Mouse (Mus musculus) layer of hippocampus, postnatal 36 days (tissue): ENCODE data around the gene Sez6l. TPM values are rescaled to one million over a fixed set of nuclear protein-coding genes. Genes with fewer than 3 reads are reported as not detected.

ENCODE experiments used
- DNase-seq, 2 experiments: peaks; one replicate each; pipeline ENCODE4 v3.0.0; 2022
- total RNA-seq, 2 experiments: library from RNA; stranded (reverse); gene quantifications; 2 replicates each; pipeline ENCODE4 v1.2.3; 2021

The Sez6l gene
- total RNA-seq, 2 experiments from 2014 or later = 224 to 226 TPM

DNA sequence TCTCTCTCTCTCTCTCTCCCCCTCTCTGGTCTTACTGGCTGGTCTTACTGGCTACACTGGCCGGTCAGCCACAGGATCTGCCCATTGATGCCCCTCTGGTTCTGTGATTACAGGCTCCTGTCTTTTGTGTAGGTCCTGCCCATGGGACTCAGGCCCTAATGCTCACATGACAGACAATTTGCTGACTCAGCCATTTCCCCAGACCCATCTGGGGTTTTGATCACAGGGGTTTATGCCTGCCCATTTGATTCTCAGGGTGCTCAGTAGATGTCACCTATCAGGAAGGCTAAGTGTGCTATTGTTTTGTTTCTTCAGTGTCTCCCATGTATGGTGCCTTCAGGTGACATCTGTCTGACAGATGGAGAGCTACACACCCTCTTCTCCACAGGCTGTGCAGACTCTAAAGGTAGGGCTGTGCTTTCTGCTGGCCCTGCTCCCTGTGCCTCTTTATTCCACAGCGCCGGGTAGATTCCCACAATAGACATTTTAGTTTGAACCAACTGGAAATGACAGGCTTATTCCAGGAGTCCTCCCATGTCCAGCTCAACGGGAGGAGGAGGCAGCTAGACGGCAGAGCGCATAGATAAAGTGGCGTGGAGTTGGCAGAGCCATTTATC, 80.1 kb downstream of the Sez6l start:
- no peak for DNase-seq

DNA sequence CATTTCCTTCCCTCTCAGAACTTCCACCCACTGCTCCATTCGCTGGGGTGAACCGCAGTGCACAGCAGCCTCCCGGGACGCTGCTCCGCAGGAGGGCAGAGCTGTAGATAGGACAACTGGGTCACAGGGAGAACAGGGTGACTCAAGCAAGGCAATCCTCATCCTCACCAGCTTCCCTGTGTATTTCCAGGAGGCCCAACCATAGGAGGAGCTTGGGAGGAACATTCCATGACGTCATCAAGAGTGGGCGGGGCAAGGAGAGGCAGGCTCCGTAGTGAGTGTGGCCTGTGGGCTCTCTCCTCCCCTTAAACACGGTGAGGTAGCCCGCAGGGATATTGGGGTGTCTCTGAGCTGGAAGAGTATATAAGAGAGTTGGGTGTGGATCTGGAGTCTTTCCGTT, 83.5 kb downstream of the Sez6l start:
- peak in 1 of 2 experiments; percentile 50 for DNase-seq

DNA sequence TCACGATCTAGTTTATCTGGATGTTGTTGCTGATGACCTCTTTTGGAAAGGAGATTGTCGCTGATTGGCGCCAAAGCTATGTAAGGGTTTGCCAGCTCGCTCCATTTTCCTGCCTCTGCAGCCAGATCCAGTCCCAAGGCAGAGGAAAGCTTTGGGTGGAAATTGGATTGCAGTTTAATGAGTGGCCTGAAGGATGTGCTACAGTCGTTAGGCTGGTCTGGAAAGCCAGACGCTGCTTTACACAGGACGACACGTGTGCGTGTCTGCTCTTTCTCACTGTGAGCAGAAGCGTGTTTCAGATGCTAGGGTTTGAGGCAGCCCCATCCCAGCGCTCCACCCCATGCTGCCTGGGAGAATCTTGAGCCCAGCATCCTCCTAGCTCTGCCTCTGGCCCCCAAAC, 85.5 kb downstream of the Sez6l start:
- DNase-seq = no peak

DNA sequence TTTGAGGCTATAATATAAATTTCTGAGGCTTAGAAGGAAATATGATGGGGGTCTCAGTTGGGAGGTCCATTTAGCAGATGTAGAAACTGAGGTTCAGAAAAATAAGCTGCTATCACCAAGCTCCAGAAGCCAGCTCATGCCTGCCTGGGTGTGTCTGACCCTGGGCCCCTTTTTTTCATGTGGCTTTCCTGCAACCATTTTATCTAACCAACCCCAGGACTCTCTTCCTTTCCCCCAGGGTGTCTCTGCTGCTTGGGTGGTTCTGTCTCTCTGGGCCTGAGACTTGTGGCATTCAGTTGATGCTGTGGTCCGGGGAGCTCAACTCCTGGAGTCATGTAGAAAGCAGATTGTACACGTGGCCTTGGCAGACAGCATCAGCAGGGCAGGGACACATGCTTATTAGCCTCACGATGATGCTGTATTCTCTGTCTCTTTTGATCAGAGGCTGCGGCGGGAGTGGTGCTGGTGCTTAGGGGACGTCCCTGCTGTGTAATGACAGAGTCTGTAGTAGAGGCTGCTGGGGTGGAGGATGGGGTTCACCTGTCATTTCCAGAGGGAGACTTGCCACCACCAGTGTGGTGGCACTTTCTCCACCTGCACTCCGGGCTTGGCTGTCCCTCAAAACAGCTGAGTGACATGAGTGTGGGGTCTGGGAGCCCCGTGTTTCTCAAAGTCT, 88.7 kb downstream of the Sez6l start:
- DNase-seq = no peak

DNA sequence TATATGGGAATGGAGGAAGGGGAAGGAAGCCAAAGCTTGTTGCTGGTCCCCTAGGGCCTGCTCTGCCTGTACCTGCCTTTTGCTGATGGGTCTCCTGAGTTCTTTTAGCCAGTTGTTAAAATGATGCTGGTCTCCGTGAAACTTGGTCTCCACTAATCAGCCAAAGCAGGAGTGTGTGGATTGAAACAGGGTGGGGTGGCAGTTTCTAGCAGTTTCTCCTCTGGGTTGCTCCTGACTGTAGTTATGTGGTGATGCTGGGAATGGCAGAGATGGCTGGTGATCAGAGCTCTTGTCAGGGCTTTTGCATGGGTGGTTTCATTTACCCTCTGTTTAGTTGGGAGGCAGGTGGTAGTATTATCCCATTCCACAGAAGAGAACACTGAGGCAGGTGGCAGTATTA, 89.5 kb downstream of the Sez6l start:
- no peak for DNase-seq

DNA sequence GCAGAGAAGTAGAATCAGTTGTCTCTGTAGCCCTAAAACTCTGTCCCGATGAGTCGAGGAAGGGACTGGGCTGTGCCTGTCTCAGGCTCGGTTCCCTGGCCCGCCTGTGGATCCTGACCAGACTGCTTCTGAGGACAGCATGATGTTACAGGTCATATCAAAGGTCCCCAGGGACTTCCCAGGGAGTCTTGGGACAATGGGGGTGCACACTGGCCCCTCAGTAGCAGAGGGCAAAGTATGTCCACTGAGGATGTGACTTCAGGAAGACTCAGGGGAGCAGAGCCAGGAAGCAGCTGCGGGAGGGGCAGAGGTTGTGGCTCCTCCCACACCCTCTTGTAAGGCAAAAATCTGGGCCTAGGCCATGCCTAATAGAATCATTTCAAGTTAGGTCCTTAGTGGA, 90.6 kb downstream of the Sez6l start:
- DNase-seq = no peak

DNA sequence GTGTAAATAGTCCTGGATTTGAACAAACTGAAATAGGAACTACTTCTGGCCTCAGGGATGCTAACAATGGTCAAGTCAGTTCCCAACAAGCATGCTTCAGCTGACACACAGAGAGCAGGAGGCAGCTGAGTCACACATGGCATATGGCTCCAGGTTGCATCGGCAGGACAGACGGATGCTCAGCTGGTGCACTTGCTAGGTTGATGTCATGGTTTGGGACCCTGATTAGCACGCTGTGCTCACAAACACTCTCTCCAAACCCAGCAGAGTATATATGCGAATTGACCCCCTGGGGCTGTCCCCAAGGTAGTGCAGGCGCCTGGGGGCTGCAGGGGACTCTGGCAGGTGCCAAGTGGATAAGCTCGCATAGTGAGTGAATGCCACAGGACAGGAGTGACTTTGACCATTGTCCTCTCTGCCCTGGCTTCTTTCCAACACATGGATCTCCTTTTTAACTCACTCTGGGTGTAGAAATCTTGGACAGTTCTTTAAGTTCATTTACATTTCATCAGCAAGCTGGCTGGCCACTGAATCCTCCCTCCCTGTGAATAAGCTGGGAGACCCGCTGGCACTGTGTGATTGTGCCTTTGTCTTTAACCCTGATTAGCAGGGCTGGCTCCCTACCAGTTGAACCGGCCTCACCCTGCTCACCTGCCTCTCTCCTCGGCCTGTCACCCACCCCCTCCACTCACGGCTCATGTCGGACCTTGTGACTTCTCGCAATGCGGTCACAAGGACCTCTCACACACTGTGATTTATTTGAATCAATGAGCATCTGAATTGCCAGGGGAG, 91.9 kb downstream of the Sez6l start:
- DNase-seq = peak in 1 of 2 experiments; percentile 47

DNA sequence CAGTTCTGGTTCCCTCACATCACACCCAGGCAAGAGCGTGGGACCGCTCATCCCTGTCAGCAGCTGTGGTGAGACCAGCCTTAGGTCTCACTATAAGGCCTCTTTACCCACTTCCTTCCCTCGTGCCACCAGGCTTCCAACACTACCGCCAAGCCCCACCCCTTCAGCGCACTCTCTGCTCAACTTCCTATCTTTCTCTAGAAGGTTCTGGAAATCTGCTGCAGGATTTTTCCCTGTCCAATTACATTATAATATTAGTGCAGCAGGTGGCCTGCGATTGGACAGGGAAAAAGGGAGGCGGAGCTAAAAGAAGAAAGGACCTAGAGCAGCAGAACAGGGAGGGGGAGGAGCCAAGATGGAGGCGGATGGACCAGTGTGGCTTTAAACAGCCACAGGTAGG, 94.0 kb downstream of the Sez6l start:
- DNase-seq = no peak

DNA sequence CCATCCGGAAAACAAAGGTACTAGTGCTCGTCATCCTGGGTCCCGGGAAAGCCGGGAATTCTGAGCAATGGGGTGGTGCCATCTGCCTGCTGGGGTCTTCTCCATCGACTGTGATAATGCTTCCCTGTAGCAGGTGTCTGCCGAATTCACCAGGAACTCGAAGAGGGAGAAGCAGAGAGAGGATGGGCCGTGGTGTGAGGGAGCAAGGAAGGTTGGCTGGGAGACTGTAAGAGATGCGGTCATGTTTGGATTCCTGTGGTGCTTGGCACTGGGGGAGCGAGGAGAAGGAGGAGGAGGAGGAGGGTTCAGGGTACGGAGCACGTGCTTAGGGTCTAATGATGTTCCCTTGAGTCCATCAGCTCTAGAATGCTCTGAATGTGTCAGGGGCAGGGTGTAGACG, 94.4 kb downstream of the Sez6l start:
- no peak for DNase-seq

DNA sequence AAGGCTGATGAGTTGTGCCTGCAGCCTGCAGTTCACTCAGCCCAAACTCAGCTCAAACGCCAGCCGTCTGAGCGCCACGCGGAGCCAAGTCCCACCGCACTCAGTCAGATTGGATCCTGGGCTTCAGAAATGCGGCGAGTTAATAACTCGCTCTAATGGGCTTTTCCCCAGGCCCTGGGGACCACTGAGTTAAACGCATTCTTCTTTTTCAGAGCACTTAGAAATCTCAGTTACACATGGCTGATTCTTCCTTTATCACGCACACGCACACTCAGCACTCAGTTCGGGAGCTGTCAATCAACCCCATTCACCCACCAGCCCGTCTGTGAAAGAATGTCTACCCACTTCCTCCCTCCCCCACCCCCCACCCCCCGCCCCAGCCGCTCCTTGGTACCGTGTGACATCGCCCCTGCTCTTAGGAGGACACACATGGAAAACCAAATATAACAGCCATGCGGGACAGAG, 95.0 kb downstream of the Sez6l start:
- DNase-seq = no peak

DNA sequence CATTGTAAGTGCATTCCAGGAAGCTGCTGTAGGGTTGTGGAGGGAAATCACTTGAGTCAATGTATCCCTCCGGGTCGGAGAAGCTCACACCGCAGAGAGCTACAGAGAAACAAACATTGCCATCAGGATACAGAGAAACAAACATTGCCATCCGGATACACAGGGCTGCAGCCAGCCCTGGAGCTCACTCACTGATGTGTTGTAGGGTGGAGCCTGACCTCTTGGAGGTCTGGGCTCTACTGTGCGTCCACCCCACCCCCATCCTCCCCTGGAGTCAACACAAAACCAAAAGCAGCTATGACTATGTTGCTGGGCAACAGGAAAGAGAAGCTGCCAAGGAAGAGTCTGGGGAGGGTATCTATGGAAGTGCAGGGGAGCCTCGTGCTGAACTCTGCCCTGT, 103.5 kb downstream of the Sez6l start:
- DNase-seq = no peak

DNA sequence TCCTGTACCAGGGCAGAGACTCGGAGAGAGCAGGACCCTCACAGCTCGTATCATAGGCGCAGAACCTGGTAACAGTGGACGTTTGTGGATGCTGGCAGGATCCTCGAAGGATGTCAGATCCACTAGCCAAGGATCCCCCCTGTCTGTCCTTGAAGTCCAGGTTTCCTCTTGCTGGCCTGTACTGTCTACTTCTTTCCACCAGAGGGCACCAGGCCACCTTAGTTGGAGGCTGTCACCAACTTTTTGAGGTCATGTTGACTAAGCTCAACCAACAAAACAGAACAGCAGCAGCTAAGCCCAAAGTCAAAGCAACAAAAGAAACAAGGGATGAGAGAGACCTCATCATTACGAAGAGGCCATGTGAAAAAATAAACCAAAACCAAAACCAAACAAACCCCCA, 106.8 kb downstream of the Sez6l start:
- DNase-seq = peak in 1 of 2 experiments; percentile 47

DNA sequence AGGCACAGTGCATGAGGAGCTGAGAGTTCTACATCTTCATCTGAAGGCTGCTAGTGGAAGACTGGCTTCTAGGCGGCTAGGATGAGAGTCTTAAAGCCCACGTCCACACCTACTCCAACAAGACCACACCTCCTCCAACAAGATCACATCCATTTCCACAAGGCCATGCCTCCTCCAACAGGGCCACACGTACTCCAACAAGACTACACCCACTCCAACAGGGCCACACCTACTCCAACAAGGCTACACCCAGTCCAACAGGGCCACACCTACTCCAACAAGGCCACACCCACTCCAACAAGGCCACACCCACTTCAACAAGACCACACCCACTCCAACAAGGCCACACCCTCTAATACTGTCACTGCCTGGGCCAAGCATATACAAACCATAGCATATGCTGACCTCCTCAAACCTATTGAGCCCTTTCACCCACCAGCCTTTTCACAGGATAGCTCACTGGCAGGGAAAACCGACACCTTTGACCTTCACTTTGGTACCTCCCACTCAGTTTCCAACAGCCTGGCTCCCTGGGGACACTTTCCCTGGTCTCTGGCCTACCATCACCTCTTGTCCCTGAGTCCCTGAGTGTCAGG, 107.9 kb downstream of the Sez6l start:
- DNase-seq = no peak

DNA sequence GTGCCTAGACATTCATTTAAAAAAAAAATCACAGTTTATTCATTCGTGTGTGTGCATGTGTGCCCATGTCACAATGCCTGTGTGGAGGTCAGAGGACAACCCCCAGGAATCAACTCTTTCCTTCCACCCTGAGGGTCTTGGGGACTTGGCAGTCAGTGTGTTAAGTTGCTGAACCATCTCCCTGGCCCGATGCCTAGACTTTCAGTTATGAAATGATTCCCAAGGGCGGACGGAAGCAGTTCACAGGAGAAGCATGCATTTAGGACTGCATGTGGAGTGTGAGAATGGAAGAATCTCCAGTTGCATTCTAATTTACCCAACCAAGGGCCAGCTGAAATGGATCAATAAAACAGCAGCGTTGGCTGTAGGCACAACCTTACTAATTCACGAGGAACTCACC, 110.7 kb downstream of the Sez6l start:
- DNase-seq = no peak

DNA sequence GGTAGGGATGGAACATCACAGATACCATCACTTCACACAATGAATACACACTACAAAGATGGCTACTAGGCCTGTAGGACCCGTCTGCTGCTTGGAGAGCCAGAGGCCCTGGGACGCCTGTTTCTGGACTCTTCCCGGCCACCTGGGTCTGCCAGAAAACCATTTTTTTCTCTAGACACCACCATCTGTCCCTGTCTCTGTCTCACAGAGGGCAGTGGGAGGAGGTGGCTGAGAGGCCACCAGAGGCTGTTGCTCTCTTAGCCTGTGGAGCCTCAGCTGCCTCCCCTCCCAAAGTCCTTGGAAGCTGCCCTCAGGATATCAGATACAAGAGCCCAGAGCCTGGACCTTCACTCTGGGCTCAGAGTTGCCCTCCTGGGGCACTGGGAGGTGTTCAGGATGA, 117.1 kb downstream of the Sez6l start:
- DNase-seq = no peak

DNA sequence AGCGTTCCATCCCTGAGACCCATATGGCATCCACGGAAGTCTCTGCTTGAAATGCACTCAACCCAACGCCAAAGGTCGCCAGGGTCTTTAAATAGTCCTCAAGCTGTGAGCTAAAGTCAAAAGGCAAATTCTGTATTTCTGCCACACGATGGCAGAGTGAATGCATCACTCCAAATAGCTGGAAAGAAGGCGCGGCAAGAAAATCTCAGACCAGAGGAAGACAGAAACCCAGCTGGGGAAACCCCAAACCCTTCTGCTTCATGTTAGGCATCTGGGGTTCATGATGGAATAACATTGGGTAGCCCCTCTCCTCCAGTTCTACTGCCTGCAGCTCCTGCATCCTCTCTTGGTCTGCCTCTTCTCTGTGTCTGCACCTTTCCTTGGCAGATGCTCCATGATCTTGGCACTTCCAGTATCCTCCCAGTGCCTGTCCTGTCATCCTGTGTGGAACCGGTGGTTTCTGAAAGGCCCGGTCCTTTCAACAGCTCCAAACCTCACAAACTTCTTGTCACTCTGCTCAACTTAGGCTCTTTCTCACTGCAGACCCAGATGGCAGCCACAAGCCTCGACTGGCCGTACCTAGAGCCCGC, 121.9 kb downstream of the Sez6l start:
- DNase-seq = no peak

DNA sequence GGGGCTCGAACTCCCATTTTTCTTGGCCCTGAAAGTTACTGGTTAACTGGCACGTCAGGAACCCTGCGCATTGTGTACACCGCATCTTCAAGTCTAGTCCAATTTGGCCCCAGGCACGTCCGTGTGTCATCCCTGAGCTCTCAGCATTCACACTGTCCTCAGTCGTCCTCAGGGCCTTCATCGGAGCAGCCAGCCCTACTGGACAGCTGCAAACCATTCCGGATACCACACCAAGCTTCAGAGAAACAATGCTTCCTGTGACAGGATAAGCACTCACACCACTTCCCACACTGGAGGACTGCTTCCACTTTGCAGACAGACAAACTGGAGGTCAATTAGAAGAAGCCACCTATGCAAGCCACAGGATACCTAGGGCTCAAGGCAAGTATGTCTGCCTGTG, 123.9 kb downstream of the Sez6l start:
- no peak for DNase-seq

DNA sequence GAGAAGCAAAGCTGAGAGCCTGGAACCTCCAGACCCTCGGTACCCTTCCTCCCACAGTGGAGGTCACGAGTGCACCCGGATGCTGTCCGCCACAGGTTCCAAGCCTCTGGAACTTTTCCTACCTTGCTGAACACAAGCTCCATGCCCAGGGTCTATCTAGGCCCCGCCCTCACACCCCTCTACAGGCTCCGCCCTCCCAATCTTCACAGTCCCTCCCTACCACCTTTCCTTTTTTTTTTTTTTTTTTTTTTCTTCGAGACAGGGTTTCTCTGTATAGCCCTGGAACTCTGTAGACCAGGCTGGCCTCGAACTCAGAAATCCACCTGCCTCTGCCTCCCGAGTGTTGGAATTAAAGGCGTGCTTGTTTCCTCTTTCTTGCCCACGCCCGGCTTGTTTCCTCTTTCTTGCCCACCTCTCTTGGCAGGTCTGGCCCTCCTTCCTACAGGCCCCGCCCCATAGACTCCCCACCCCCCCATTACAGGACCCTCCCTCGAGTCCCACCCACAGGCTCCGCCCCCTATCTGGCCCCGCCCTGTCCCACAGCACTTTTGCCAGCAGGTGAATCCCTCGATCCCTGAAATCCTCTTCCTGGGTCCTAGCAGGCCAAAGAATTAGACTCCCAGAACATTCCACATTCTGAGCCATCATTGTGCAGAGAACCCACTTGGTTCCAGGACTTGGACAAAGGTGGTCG, 128.1 kb downstream of the Sez6l start, which contains the start of gene Gm6588:
Gene Gm6588 (plus strand): TSS at position 680 of the 694 bp plus-strand sequence.
- DNase-seq = no peak

DNA sequence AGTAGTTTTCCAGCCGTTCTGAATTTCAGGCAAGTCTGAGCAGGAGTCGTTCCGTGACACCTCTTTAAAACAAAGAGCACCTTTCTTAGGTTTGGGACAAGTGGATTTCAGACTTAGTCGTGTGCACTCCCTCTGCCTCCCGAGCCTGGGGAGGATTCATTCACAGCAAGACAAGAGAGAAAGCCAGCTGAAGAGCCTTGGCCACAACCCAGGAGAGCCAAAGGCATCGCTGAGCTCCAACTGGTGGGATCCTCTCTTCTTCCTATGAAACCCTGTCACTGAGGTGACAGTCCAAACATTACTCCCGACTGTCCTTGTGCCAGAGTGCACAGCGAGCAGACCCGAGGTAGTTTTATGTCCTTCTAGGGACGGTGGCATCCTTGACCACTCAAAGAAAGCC, 138.4 kb downstream of the Sez6l start:
- no peak for DNase-seq

DNA sequence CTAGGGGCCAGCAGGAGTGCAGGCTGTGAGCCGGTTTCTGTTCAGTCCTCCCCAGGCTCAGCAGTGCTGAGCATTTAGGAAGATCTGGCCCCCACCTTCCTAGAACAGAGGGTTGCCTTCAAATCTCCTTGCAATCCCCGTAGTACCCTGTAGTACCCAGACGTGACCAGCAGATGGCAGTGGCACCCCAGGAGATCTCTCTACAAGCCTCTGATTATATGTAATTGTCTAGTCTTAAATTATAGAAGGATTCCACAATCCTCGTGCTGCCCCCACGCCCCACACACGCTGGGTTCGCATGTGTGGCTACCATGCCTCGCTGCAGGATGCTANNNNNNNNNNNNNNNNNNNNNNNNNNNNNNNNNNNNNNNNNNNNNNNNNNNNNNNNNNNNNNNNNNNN, 144.0 kb downstream of the Sez6l start:
- peak; percentile 80 to 83 for DNase-seq

DNA sequence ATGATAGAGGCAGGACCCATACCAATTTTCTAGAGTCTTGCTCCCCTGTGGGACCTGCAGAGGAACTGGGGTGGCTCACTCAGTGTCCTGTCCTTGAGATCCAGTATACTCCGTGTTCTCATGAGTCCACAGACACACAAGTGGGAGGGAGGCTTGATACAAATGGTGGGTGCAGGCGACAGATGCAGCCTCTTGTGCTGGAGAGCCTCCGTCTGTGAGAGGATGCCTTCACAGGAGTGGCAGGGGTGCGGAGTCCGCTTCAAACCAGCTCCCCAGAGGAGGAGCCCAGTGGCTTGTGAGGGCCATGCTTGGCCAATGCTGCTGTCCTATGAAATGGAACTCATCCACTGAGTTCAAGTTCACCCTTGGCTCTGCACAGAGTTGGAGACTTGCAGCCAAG, 145.0 kb downstream of the Sez6l start:
- peak; percentile 56 to 61 for DNase-seq

DNA sequence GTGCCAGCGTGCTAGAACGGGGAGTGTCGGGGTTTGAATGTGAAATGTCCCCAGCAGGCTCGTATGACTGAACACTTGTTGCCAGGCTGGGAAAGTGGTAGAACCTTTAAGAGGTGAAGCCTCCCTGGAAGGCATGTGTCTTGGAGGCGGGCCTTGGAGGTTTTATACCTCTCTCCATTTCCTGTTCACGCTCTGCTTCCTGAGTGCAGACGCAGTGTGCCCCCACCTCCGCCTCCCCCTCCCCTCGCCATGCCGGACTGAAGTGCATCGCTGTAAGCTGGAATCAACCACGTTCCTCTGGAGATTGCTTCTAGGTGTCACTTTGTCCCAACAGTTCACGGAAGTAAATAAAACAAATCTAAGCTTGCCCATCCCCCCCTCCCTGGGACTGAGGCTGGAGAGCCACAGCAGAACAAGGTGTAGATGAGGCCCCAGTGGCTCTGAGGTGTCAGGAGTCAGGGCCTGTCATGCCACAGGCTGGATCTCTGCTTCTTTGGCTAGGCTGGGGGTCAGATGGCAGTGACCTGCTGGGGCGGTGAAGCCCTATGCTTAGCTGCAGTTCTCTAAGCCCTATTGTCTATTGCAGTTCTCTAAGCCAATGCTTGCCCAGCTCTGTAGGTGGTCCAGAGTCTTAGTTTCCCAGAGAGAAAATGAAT, 145.7 kb downstream of the Sez6l start:
- no peak for DNase-seq
